Mouse (Mus musculus) C2C12 (cell line): ENCODE measurements at regions not wholly inside any gene's neighbourhood (a gene's known extent, or its start where the extent isn't known, plus 50 kb on each side); places are given as distances from the start of the nearest gene placed in this dataset.

Experiments
- CTCF ChIP-seq: IDR thresholded peaks from one replicate; pipeline ENCODE4 v1.5.1; 2011; ENCODE audit not compliant: control insufficient read depth, insufficient read depth, insufficient read length
- MAX ChIP-seq: IDR thresholded peaks from one replicate; pipeline ENCODE4 v1.6.1; 2011; ENCODE audit warnings: mild to moderate bottlenecking, control low read depth
- MYOG ChIP-seq: IDR thresholded peaks from one replicate; pipeline ENCODE4 v1.6.1; 2011; ENCODE audit not compliant: control insufficient read depth, insufficient read length; ENCODE audit errors: extremely low read depth
- USF1 ChIP-seq: IDR thresholded peaks from one replicate; pipeline ENCODE4 v1.6.1; 2011; ENCODE audit warnings: low read depth, mild to moderate bottlenecking, control low read depth, moderate library complexity

DNA sequence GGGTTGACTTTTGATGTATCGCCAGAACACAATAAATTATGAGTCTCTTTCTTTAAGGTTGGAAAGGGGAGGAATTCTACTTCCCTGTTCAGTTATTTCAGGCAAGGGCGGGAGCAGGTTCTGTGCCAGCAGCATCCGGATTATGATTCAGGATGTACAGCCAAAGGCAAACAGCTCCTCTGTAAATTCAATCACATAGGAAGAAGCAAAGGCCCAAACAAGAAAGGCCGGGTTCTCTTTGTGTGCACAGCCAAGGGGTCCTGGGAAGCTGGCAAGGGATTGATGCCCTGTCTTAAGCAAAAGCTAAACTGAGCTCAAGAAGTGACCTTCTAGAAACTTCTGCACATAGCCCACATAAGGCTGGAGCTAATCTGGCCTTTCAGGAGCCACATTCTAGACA is 135.9 kb upstream of the Hes1 start:
- TF ChIP-seq CTCF (no peak), MYOG (no peak), MAX (no peak), USF1 (no peak)
